20 mouse cellular contexts compared by ENCODE assay signal in the genomic region with DNA sequence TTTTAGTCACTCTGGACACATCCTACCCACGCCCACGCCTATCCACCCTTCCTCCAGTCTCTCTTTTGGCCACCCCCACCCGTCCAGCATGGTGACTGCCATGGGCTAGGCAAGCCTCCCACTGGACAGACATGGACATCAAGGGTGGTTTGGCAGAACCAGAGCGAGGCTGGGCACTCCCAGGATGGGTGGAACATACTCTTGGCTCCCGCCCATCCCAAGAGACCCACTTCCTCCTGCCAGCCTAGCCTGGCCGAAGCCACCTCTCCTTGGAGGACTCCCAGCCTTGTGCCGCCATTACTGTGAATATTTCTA. TPM values are rescaled to one million over a fixed set of nuclear protein-coding genes. Genes with fewer than 3 reads are reported as not detected.
DNase-seq lines count a peak whose midpoint lies in the region; ATAC-seq and TF ChIP-seq lines count a peak whose summit lies in the region.
"Had no signal": no experiment of that assay in that cellular context is flagged by ENCODE, and none has a peak within 500 bp of the region (broad histone marks: within the 10 kb centered on the region; RNA-seq: fewer than 3 reads in every experiment).

No protein-coding gene starts in this region.

- no peak for ATAC-seq in forebrain, postnatal 0 days
- no peak for ATAC-seq in kidney, embryonic 16.5 days (ENCODE audit: low FRiP score, low TSS enrichment)
- ATAC-seq in G1E (ENCODE audit: extremely low read depth, insufficient number of reproducible peaks, low FRiP score, poor library complexity, severe bottlenecking), result no peak
- ATAC-seq in lung, postnatal 0 days, result peak; percentile 39
- ATAC-seq: forebrain, embryonic 14.5 days; intestine, postnatal 0 days; liver, embryonic 12.5 days; Patski had no signal

- H3K27ac ChIP-seq in forebrain, embryonic 10.5 days, result no peak overlapping the region
- no peak overlapping the region for H3K27ac ChIP-seq in forebrain, postnatal 0 days (ENCODE audit: low read depth, low read length)
- no peak overlapping the region for H3K27ac ChIP-seq in kidney, embryonic 16.5 days (ENCODE audit: low read length)
- no peak overlapping the region; the same call in 1 of the 2 replicates for H3K27ac ChIP-seq in lung, postnatal 0 days (ENCODE audit: low read length)
- H3K27ac ChIP-seq: left cerebral cortex, adult 2 months; liver, embryonic 12.5 days had no signal

- H3K4me3 ChIP-seq in forebrain, embryonic 10.5 days, result no peak overlapping the region
- H3K4me3 ChIP-seq in forebrain, postnatal 0 days (ENCODE audit: low read depth, low read length), result no peak overlapping the region
- no peak overlapping the region for H3K4me3 ChIP-seq in kidney, embryonic 16.5 days (ENCODE audit: low read length)
- peak overlapping the region; percentile 99; the same call in 1 of the 2 replicates for H3K4me3 ChIP-seq in G1E (ENCODE audit: low read depth, low read length)
- H3K4me3 ChIP-seq in lung, postnatal 0 days (ENCODE audit: low read depth, low read length), result no peak overlapping the region
- H3K4me3 ChIP-seq: left cerebral cortex, adult 2 months; liver, embryonic 12.5 days had no signal

- H3K36me3 ChIP-seq in forebrain, embryonic 10.5 days (replicated peaks), result no peaks in the 10 kb centered on the region
- H3K36me3 ChIP-seq in forebrain, postnatal 0 days (ENCODE audit: insufficient read depth), result no peaks in the 10 kb centered on the region
- H3K36me3 ChIP-seq in kidney, embryonic 16.5 days (ENCODE audit: insufficient read depth, low read length), result no peaks in the 10 kb centered on the region
- peaks cover 66% of the 10 kb centered on the region for H3K36me3 ChIP-seq in G1E (replicated peaks)
- no peaks in the 10 kb centered on the region for H3K36me3 ChIP-seq in lung, postnatal 0 days (ENCODE audit: insufficient read depth, low read length)

- DNase-seq in forebrain, embryonic 10.5 days (ENCODE audit: extremely low spot score, low spot score), result peak; percentile 21
- DNase-seq in forebrain, postnatal 0 days, result no peak
- DNase-seq in kidney, postnatal 4 days, result peak; percentile 26 to 44
- DNase-seq in G1E (ENCODE audit: low spot score), result no peak
- no peak for DNase-seq in lung, postnatal 0 days (ENCODE audit: low spot score)
- no peak for DNase-seq in right cerebral cortex, postnatal 25 days
- DNase-seq in right cerebral cortex, adult 18-20 months, result no peak
- DNase-seq: cerebellum, adult 8-10 months; thymus, postnatal 36 days had no signal

- H3K27me3 ChIP-seq in forebrain, embryonic 10.5 days (ENCODE audit: poor library complexity, severe bottlenecking), result peaks cover 97% of the 10 kb centered on the region
- peaks cover 76% of the 10 kb centered on the region for H3K27me3 ChIP-seq in forebrain, postnatal 0 days (ENCODE audit: insufficient read depth, low read length)
- H3K27me3 ChIP-seq in kidney, embryonic 16.5 days (ENCODE audit: insufficient read depth, low read length), result peaks cover 64% of the 10 kb centered on the region
- no peaks in the 10 kb centered on the region for H3K27me3 ChIP-seq in G1E (ENCODE audit: insufficient read depth, low read length)
- H3K27me3 ChIP-seq in lung, postnatal 0 days (replicated peaks; ENCODE audit: insufficient read depth, low read length), result peaks cover 40% of the 10 kb centered on the region
- H3K27me3 ChIP-seq: Patski had no signal

- no peak overlapping the region for H3K4me2 ChIP-seq in forebrain, postnatal 0 days (ENCODE audit: low read depth)
- no peak overlapping the region for H3K4me2 ChIP-seq in kidney, embryonic 16.5 days (replicated peaks; ENCODE audit: low read depth, low read length)
- no peak overlapping the region for H3K4me2 ChIP-seq in lung, postnatal 0 days (replicated peaks; ENCODE audit: low read depth, low read length)
- H3K4me2 ChIP-seq: liver, embryonic 12.5 days had no signal

- no peak for TF ChIP-seq EP300 in lung, postnatal 0 days (IDR thresholded peaks at IDR 0.05)

- H3K9me3 ChIP-seq in forebrain, embryonic 10.5 days, result no peaks in the 10 kb centered on the region
- H3K9me3 ChIP-seq in forebrain, postnatal 0 days (ENCODE audit: low read length), result no peaks in the 10 kb centered on the region
- H3K9me3 ChIP-seq in kidney, embryonic 16.5 days (ENCODE audit: low read length), result no peaks in the 10 kb centered on the region
- no peaks in the 10 kb centered on the region for H3K9me3 ChIP-seq in G1E (replicated peaks)
- H3K9me3 ChIP-seq in lung, postnatal 0 days (ENCODE audit: low read length), result no peaks in the 10 kb centered on the region
- H3K9me3 ChIP-seq: liver, embryonic 12.5 days had no signal

- no peak overlapping the region for H3K9ac ChIP-seq in forebrain, postnatal 0 days
- no peak overlapping the region for H3K9ac ChIP-seq in kidney, embryonic 16.5 days (replicated peaks; ENCODE audit: low read length)
- no peak overlapping the region for H3K9ac ChIP-seq in lung, postnatal 0 days (replicated peaks; ENCODE audit: low read depth)
- H3K9ac ChIP-seq: liver, embryonic 12.5 days had no signal

- 23% methylated on average over 7 of the region's 7 CpGs for WGBS in forebrain, embryonic 10.5 days
- 16% methylated on average over 7 of the region's 7 CpGs for WGBS in forebrain, postnatal 0 days
- WGBS in kidney, embryonic 16.5 days, result 26% methylated on average over 7 of the region's 7 CpGs
- 32% methylated on average over 7 of the region's 7 CpGs for WGBS in lung, postnatal 0 days

- peaks cover 53% of the 10 kb centered on the region for H3K4me1 ChIP-seq in forebrain, embryonic 10.5 days
- H3K4me1 ChIP-seq in forebrain, postnatal 0 days (ENCODE audit: insufficient read depth), result no peaks in the 10 kb centered on the region
- H3K4me1 ChIP-seq in kidney, embryonic 16.5 days (ENCODE audit: insufficient read depth, low read length), result peaks cover 42% of the 10 kb centered on the region
- H3K4me1 ChIP-seq in G1E (ENCODE audit: insufficient read depth, low read depth, low read length), result peaks cover 73% of the 10 kb centered on the region
- H3K4me1 ChIP-seq in lung, postnatal 0 days (ENCODE audit: insufficient read depth, low read depth, low read length), result 0 out of 2 replicates have a peak, but pooled peaks cover 4% of the 10 kb centered on the region

- TF ChIP-seq CTCF in forebrain, postnatal 0 days (IDR thresholded peaks at IDR 0.05; ENCODE audit: low read depth), result no peak
- TF ChIP-seq CTCF in G1E (IDR thresholded peaks at IDR 0.05; ENCODE audit: low read depth, low read length), result no peak
- no peak for TF ChIP-seq CTCF in lung, postnatal 0 days (IDR thresholded peaks at IDR 0.05)

RNA-seq across cellular contexts. Expression of a gene that starts 11.7 kb away (rescaled TPM):
- polyA plus RNA-seq in forebrain, embryonic 10.5 days (2016; fragmentation: Nextera tagmentation; extraction: Ambion mirVana), result 18.2 and 19.6 TPM in 2 replicates
- total RNA-seq in forebrain, postnatal 0 days (2014; rRNA removed), result 1.2 and 2.3 TPM in 2 replicates
- 4.6 and 5.6 TPM in 2 replicates for polyA plus RNA-seq in forebrain, postnatal 0 days (2015; fragmentation: Nextera tagmentation; extraction: Ambion mirVana)
- polyA plus RNA-seq in kidney, embryonic 16.5 days (2015; fragmentation: Nextera tagmentation; extraction: Ambion mirVana), result 66.3 and 68.9 TPM in 2 replicates
- total RNA-seq in G1E (2014; fragmentation: Nextera tagmentation) (264 and 265 TPM in 2 replicates), G1E (2017) (127 and 145 TPM in 2 replicates)
- polyA plus RNA-seq in G1E (2012), result 1,748 and 2,211 TPM in 2 replicates
- 86.2 and 104 TPM in 2 replicates for polyA plus RNA-seq in lung, postnatal 0 days (2015; fragmentation: Nextera tagmentation; extraction: Ambion mirVana)

RNA-seq across cellular contexts. Expression of a gene that starts 16.7 kb away (rescaled TPM):
- not detected in 2 replicates for polyA plus RNA-seq in forebrain, embryonic 10.5 days (2016; fragmentation: Nextera tagmentation; extraction: Ambion mirVana)
- not detected in 2 replicates for total RNA-seq in forebrain, postnatal 0 days (2014; rRNA removed)
- polyA plus RNA-seq in forebrain, postnatal 0 days (2015; fragmentation: Nextera tagmentation; extraction: Ambion mirVana), result not detected in 2 replicates
- polyA plus RNA-seq in kidney, embryonic 16.5 days (2015; fragmentation: Nextera tagmentation; extraction: Ambion mirVana), result not detected in 2 replicates
- total RNA-seq in G1E (2014; fragmentation: Nextera tagmentation) (not detected in 2 replicates), G1E (2017) (0.11 TPM in 1 of 2 replicates, not detected in the other)
- polyA plus RNA-seq in G1E (2012), result not detected in 2 replicates
- polyA plus RNA-seq in lung, postnatal 0 days (2015; fragmentation: Nextera tagmentation; extraction: Ambion mirVana), result not detected in 2 replicates
- total RNA-seq: gastrocnemius, postnatal 4 days; heart, postnatal 25 days; left cerebral cortex, adult 2 months; megakaryocyte-erythroid progenitor cell, adult 5-6 weeks; neutrophil, adult 5-6 weeks had no signal
- polyA plus RNA-seq: embryonic facial prominence, embryonic 11.5 days; forebrain, embryonic 14.5 days; intestine, postnatal 0 days; liver, embryonic 12.5 days; Patski had no signal

Comparison
In these comparisons a context has a peak if more than half of its experiments do, and no peak if none do; other contexts are left out.
1. DNase-seq: peak in forebrain, embryonic 10.5 days (single experiment) and kidney, postnatal 4 days (2 of 2); none in forebrain, postnatal 0 days (single experiment), G1E (single experiment), lung, postnatal 0 days (single experiment), right cerebral cortex, postnatal 25 days (single experiment) and right cerebral cortex, adult 18-20 months (single experiment).
2. RNA of a gene that starts 11.7 kb away (polyA plus RNA-seq): 1,748 to 2,211 TPM in G1E; 86.2 to 104 TPM in lung, postnatal 0 days, 66.3 to 68.9 TPM in kidney, embryonic 16.5 days, 18.2 to 19.6 TPM in forebrain, embryonic 10.5 days and 4.6 to 5.6 TPM in forebrain, postnatal 0 days; every median in the first group is over 10 times any median in the second.